Mouse (Mus musculus): ENCODE results near the gene AC161166.1. TPM values are rescaled to one million over a fixed set of nuclear protein-coding genes. Genes with fewer than 3 reads are reported as not detected.
A peak's percentile ranks its signal among the peaks of the same experiment; 100 is the strongest.

AC161166.1 gene
- not detected in 2 replicates for total RNA-seq (2014; fragmentation: Nextera tagmentation)
- total RNA-seq (2017) = not detected in 2 replicates

DNA sequence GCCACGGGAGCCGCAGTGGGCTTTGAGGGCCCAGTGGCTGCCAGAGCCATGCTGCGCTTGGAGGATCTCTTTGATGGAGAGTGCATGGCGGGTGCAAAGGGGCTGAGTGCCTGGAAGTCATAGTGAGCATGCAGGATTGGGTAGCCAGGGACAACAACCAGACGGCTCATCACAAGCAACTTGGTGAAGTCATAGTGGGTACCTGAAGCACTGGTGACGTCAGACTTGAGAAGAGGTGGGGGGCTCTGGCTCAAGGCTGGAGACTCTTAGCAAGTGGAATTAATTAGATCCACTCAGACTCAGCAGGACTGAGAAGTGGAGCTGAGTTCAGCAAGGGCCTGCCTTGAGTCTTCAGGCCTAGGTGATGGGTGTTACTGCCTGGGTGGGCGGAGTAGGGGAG, at the start of gene AC161166.1:
Gene AC161166.1 (minus strand): TSS at position 101 of the 400 bp plus-strand sequence.
- ATAC-seq (replicated peaks; ENCODE audit: poor library complexity, severe bottlenecking) = no peak

DNA sequence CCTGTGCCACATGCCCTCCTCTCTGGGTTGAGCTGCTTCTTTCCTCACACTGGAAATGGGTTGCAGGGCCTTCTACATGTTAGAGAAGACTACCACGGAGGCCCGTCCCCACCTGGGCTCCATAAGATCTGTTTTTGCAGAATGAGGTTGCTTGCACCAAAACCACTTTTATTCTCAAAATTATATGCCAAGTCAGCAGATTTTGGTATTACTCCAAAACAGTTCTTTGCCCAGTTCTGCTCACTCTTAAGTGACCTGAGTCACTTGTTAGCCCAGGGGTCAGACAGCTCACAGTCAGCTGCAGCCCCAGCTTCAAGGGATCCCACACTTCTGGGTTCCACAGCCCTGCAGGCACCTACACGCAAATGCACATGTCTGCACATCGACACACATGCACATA, 49.2 kb upstream of the AC161166.1 start:
- no peak for ATAC-seq (replicated peaks; ENCODE audit: poor library complexity, severe bottlenecking)

DNA sequence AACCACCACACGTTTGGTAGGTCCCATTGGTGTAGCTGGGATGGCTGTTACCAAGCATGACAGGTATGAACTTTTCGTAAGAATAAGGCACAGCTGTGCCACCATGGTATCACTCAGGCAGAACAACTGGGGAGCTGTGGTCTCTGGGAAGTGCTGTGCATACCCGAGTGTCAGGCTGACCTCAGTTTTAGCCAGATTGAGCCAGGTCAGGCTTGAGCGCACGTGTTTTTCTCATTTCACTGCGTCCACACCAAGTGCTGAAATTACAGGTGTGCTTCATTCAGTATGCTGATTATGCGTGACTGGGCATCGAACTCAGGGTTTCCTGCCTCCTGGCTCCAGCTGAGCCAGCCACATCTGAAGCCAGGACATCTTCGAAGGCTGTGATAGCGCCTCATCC, 43.5 kb upstream of the AC161166.1 start:
- ATAC-seq (replicated peaks; ENCODE audit: poor library complexity, severe bottlenecking) = no peak

DNA sequence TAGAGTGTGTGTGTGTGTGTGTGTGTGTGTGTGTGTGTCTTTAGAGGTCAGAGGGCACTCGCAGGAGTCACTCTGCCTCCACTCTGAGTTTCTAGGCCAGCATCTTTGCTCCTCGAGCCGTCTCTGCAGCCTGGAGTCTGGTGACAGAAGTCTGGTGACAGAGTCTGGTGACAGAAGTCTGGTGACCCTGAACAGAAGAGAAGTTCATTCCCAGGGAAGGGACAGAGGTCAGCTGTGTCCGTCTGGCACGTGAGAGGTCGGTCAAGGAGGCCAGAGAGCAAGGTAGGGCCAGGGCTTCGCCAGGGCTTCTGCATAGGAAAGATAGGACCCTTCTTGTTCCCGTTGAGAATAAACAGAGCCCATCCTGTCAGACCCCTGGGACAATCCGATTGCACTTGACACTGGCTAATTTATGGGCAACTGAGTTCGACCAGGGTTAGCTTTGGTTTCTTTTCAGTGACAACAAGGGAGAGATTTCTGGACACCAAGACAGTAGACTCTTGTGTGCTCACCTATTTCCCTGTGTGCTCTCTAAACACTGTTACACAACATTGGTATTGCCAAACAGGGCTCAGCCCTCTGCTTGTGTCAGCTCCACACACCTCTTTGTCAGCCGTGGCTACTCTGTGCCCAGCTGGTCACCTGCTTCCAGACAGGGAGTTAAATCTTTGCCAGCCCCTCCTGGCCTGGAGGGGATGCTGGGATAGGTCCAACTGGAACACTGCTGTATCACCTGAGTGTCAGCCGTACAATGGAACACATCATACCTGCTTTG, 39.9 kb upstream of the AC161166.1 start:
- no peak for ATAC-seq (replicated peaks; ENCODE audit: poor library complexity, severe bottlenecking)

DNA sequence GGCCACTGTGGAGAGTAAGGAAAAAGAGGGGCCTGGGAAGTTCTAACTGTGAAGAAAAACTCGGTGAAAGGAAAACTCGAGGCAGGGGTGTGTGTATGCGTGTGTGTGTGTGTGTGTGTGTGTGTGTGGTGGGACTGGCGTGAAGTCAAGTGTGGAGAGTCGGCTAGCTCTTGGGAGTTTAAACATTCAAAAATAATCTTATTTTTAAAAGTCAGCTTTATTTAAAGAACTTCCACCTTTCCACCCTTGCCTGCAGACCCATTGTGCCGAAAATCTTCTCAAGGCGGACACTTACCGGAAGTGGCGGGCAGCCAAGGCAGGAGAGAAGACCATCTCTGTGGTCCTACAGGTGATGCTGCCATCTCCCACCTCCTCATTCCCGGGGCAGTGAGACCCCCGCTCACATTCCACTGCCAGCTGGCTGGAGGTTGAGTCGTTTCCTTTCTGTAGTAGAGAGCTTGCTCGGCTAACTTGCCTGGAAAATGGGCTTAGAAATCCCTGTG, 35.3 kb upstream of the AC161166.1 start:
- no peak for ATAC-seq (replicated peaks; ENCODE audit: poor library complexity, severe bottlenecking)

- peak; percentile 99 for ATAC-seq (replicated peaks; ENCODE audit: poor library complexity, severe bottlenecking)
Measured at GRCm38 (mm10) chr7:24546634-24547389, 34.6 kb upstream of the AC161166.1 start.

- ATAC-seq (replicated peaks; ENCODE audit: poor library complexity, severe bottlenecking) = no peak
Measured at GRCm38 (mm10) chr7:24546068-24546614, 33.9 kb upstream of the AC161166.1 start, which contains the start of the genes Pinlyp and Xrcc1. Gene Pinlyp, minus strand, starts transcription at chr7:24546118. Gene Xrcc1, plus strand, starts transcription at chr7:24546289.

DNA sequence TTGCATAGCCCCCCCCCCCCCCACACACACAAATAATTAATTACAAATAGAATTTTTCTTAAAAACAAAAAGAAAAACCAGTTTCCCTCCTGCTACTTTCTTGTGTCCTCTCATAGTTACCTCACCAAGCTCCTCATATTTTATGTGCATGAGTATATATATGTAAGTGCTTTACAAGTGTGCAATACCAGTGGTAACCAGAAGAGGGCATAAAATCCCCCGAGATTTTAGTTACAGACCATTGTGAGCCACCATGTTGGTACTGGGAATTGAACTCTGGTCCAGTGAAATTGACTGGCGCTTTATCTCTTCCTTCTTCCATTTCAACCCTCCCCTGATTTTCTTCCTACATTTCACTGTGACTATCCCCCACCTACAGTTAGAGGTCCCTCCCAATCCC, 32.3 kb upstream of the AC161166.1 start:
- no peak for ATAC-seq (replicated peaks; ENCODE audit: poor library complexity, severe bottlenecking)

DNA sequence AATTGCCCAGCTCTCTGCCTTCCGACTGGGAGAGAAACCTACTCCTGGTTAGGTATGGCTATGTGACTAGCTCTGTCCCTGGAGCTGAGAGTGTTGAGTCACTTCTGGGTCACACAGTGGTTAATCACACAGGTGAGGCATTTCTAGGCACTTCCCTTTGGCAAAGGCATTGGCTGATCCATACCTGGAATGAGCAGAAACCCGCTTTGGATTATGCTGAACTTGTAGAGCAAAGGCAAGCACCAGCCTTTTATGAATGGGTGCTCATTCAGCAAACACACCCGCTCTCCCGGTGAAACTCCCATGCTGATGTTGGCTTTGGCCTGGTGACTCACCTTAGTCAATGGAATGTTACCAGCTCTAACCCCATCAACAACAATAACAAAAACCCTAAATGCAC, 27.4 kb upstream of the AC161166.1 start:
- no peak for ATAC-seq (replicated peaks; ENCODE audit: poor library complexity, severe bottlenecking)

GRCm38 (mm10) chr7:24538701-24539100, 26.4 kb upstream of the AC161166.1 start:
- peak; percentile 93 for ATAC-seq (replicated peaks; ENCODE audit: poor library complexity, severe bottlenecking)

DNA sequence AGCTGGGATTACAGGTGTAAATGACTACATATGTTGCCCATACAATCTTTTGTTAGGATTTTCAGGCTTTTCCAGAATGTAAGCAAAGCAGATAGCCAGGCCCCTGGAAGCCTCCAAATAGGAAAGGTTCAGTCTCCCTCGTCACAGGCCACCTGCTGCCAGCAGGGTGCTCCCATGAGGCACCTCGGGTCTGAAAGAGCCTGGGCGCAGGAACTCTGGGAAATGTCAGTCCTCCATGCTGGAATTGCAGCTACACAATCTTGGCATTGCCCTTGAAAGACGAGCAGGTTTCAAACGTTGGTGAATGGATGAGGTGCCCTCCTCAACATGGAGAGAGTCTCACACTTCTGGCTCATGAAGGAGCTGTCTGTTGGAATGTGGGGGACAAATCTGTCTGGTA, 25.9 kb upstream of the AC161166.1 start:
- ATAC-seq (replicated peaks; ENCODE audit: poor library complexity, severe bottlenecking) = no peak

DNA sequence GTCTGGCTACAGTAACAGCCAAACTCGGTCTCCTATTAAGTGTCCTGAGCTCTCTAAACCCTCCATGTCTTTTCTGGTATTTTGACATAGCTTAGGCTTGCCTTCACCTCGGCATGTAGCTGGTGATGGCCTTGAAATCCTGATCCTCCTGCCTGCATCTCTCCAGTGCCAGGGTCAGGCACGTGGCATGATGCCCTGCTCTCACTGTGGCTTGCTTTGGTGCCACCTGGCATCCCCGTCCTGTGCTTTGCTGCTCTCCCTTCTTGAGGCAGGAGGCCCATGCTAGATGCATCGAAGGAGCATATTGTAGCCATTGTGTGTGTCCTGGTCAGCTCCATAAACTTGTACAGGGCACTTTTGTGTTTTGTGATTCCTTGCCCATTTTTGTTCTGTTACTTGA, 25.3 kb upstream of the AC161166.1 start:
- no peak for ATAC-seq (replicated peaks; ENCODE audit: poor library complexity, severe bottlenecking)

DNA sequence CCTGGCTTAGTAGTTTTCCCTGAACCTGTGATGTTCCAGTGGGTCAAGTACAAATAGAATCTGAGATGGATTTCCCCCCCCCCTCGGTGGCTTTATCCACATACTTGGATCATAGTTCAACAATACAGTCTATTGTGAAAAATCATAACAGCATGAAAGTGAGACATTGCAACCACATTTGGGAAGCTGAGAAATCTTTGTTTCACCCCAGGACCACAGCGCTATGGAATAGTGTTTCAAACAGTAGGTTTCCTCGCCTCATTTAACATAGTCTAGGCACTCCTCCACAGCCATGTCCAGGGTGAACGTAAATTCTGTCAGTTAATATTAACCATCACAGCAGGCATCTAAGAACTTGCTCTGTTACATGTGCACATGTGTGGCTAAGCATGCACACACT, 24.8 kb upstream of the AC161166.1 start:
- ATAC-seq (replicated peaks; ENCODE audit: poor library complexity, severe bottlenecking) = no peak

GRCm38 (mm10) chr7:24534301-24534700, 22.0 kb upstream of the AC161166.1 start:
- no peak for ATAC-seq (replicated peaks; ENCODE audit: poor library complexity, severe bottlenecking)

DNA sequence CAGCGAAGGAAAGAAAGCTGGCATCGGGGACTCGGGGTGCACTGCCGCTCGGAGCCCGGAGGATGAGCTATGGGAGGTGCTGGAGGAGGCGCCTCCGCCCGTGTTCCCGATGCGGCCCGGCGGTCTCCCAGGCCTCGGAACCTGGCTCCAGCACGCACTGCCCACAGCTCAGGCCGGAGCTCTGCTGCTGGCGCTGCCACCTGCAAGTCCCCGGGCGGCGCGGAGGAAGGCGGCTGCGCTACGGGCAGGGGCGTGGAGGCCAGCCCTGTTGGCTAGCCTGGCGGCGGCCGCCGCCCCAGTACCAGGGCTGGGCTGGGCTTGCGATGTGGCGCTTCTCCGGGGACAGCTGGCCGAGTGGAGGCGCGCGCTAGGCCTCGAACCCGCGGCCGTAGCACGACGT, 21.6 kb upstream of the AC161166.1 start:
- no peak for ATAC-seq (replicated peaks; ENCODE audit: poor library complexity, severe bottlenecking)

- no peak for ATAC-seq (replicated peaks; ENCODE audit: poor library complexity, severe bottlenecking)
Measured at GRCm38 (mm10) chr7:24533031-24533571, 20.8 kb upstream of the AC161166.1 start.

GRCm38 (mm10) chr7:24531211-24531971, 19.1 kb upstream of the AC161166.1 start:
- peak; percentile 58 for ATAC-seq (replicated peaks; ENCODE audit: poor library complexity, severe bottlenecking)

- ATAC-seq (replicated peaks; ENCODE audit: poor library complexity, severe bottlenecking) = peak; percentile 88
Measured at GRCm38 (mm10) chr7:24530062-24530931, 18.0 kb upstream of the AC161166.1 start, which contains the start of gene Irgq. Gene Irgq, plus strand, starts transcription at chr7:24530689.

DNA sequence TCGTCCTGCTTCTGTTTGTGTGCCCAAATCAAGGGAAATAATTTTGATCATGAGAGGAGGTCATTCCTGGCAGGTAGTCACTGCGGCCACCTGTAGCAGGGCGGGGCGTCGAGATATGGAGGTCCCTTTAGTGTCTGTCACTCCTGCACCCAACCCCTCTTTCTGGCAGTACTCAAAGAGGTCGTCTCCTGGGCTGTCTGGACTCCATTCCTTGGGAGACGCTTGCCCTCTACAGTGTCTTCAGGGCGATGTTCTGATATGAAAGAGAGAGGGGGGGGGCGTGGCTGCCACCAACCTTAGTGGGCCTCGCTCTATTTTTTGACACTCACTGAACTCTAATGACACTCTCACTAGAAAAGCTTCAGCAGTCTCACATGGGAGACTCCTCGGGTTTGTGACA, 17.3 kb upstream of the AC161166.1 start:
- ATAC-seq (replicated peaks; ENCODE audit: poor library complexity, severe bottlenecking) = no peak
